Mouse (Mus musculus) left cerebral cortex, adult 2 months (tissue): Measurements from ENCODE around the gene Eml5. TPM values are rescaled to one million over a fixed set of nuclear protein-coding genes. Genes with fewer than 3 reads are reported as not detected.
A peak's percentile ranks its signal among the peaks of the same experiment; 100 is the strongest.

Experiments used
- DNase-seq, 2 experiments: peaks; one replicate each; pipeline ENCODE4 v3.0.0; 2021 to 2022; ENCODE audit warnings: low spot score in 2 of 2, mixed read lengths in 1 of 2; ENCODE audit errors: extremely low spot score in 1 of 2
- H3K27ac ChIP-seq: fragments of 200-600 bp; 2 replicates; pipeline ENCODE4 v1.8.1; 2022
- H3K4me3 ChIP-seq: fragments of 200-600 bp; 2 replicates; pipeline ENCODE4 v1.8.1; 2022
- CTCF ChIP-seq: fragments of 200-600 bp; IDR thresholded peaks from 2 replicates; pipeline ENCODE4 v1.8.1; 2022; ENCODE audit warnings: antibody characterized with exemption, mild to moderate bottlenecking, moderate library complexity
- intact Hi-C: fragments of 180-260 bp; cut with DNase I; formaldehyde crosslinking; loops from one replicate; pipeline ENCODE4 v1.15.1; 2025
- total RNA-seq, 2 experiments: library from RNA; stranded (reverse); gene quantifications; 2 replicates each; pipeline ENCODE4 v1.2.3; 2021

The Eml5 gene
- total RNA-seq, 2 experiments from 2014 or later: 93.3 TPM

- Histone ChIP-seq H3K4me3 (no peak overlapping the region), H3K27ac (no peak overlapping the region)
- intact Hi-C loops: no loop called here
- DNase-seq: no peak
- TF ChIP-seq CTCF: no peak; the same call in 1 of the 2 replicates
These were observed 143.6 kb downstream of the Eml5 start for GRCm38 (mm10) chr12:98757636-98758035.

- DNase-seq: no peak
- Histone ChIP-seq H3K4me3 (peak overlapping the region; percentile 75), H3K27ac (peak overlapping the region; percentile 95)
- no peak for TF ChIP-seq CTCF
- intact Hi-C loops: loop anchor here (5.0 kb wide), 1 partner anchor 70 kb away; no protein-coding TSS in a partner anchor
These were observed 153.9 kb downstream of the Eml5 start for GRCm38 (mm10) chr12:98747380-98747753.

- intact Hi-C loops: loop anchor here (1.0 to 5.0 kb wide), 2 partner anchors 9 to 70 kb away; no protein-coding TSS in a partner anchor
- H3K4me3 ChIP-seq: peak within 1 kb of the TSS; percentile 75
- peak; percentile 71 for TF ChIP-seq CTCF
- H3K27ac ChIP-seq: peak within 1 kb of the TSS; percentile 95
- DNase-seq: peak; percentile 92 to 94
These were observed 154.4 kb downstream of the Eml5 start, which contains the start of gene Zc3h14 for GRCm38 (mm10) chr12:98746746-98747379. TSS of gene Zc3h14 (plus strand) at chr12:98746964.

GRCm38 (mm10) chr12:98746131-98746530 is 155.2 kb downstream of the Eml5 start:
- Histone ChIP-seq H3K4me3 (no peak overlapping the region), H3K27ac (no peak overlapping the region)
- DNase-seq: peak; percentile 28 to 32
- intact Hi-C loops: loop anchor here (1.0 to 5.0 kb wide), 2 partner anchors 8 to 69 kb away; no protein-coding TSS in a partner anchor
- TF ChIP-seq CTCF: peak; percentile 40

- Histone ChIP-seq H3K27ac (no peak overlapping the region), H3K4me3 (no peak overlapping the region)
- intact Hi-C loops: loop anchor here (1.0 to 5.0 kb wide), 2 partner anchors 7 to 68 kb away; no protein-coding TSS in a partner anchor
- no peak for DNase-seq
- TF ChIP-seq CTCF: no peak
These were observed 155.7 kb downstream of the Eml5 start for GRCm38 (mm10) chr12:98745626-98746025.

- no peak for TF ChIP-seq CTCF
- intact Hi-C loops: no loop called here
- no peak overlapping the region for H3K4me3 ChIP-seq
- DNase-seq: no peak
- H3K27ac ChIP-seq: no peak overlapping the region
These were observed 160.2 kb downstream of the Eml5 start for GRCm38 (mm10) chr12:98741011-98741501.

GRCm38 (mm10) chr12:98737801-98738350 is 163.4 kb downstream of the Eml5 start:
- H3K27ac ChIP-seq: peak overlapping the region; percentile 67
- DNase-seq: no peak
- no peak for TF ChIP-seq CTCF
- intact Hi-C loops: loop anchor here (1.0 kb wide), 1 partner anchor 8 kb away; the partner anchor contains the start of gene Zc3h14
- H3K4me3 ChIP-seq: peak overlapping the region; percentile 62

GRCm38 (mm10) chr12:98736951-98737800 is 164.1 kb downstream of the Eml5 start, which contains the start of gene Ptpn21:
TSS of gene Ptpn21 (minus strand) at chr12:98737405.
- H3K4me3 ChIP-seq: peak within 1 kb of the TSS; percentile 62
- DNase-seq: peak in 1 of 2 experiments; percentile 49
- peak within 1 kb of the TSS; percentile 67 for H3K27ac ChIP-seq
- intact Hi-C loops: no loop called here
- no peak for TF ChIP-seq CTCF

Other genes starting within 250 kb of the Eml5 start
- 10 to 100 TPM in 1 of 2 experiments, 1 to 10 TPM in 1; 7.9 to 12.6 TPM for gene Ptpn21, start 164.1 kb downstream of the Eml5 start, total RNA-seq
- gene Zc3h14, start 154.5 kb downstream of the Eml5 start, total RNA-seq: 10 to 100 TPM; 93.1 to 96.1 TPM
- 10 to 100 TPM; 44.1 to 48.0 TPM for gene Ttc8, start 19.1 kb upstream of the Eml5 start, total RNA-seq